Mouse (Mus musculus) thymus, adult 18-20 months (tissue): ENCODE measurements at regions not wholly inside any gene's neighbourhood (a gene's known extent, or its start where the extent isn't known, plus 50 kb on each side); places are given as distances from the start of the nearest gene placed in this dataset.

Experiments
- DNase-seq, 2 experiments: peaks; one replicate each; pipeline ENCODE4 v3.0.0; 2022; ENCODE audit warnings: mixed read lengths in 2 of 2

DNA sequence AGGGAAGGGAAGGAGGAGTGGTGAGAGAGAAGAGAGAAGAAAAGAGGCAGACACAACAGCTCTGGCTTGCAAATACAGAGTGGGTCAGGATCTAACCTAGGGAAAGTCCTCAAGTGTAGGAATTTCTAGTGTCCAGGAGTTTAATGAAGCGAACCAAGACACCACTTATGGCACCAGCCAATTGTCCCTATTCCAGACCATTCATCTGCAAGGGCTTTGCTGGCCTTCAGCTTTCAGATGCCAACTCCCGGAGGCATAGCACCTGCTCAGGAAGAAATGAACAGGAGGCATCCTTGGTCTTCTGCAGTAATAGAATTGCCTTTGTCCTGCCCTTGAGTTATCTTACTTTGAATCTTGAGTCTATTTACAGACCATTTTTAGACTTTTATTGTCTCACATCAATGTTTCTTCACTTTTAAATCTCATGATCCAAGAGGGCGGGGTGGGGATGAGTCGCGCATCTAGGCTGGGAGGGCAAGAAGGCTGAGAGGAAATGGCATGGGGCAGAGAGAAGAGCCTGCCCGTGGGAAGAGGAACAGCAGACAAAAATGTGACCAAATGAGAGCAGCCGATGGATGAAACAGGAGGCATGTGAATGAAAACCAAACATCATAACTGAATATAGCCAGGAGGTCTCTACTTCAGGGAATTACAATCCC, 190.1 kb upstream of the Hmga2 start:
- DNase-seq = no peak

DNA sequence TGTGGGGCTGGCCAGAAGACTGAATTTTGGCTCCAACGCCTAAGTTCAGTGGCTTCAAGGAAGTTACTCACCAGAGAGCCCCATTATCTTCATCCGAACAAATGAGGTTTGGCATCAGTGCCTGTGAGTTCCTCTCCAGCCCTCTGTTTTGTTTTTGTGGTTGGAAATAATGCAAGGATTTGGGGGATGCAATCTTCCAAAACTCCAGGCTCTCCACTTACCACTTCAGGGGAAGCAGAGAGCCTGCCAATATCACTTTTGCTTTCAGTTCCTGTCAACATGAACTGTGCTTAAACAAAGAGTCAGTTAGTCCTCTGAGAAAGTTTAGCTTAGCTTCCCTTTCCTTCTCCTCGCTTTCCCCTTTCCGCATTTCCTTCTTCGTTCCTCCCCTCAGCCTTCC, 189.4 kb upstream of the Hmga2 start:
- no peak for DNase-seq

DNA sequence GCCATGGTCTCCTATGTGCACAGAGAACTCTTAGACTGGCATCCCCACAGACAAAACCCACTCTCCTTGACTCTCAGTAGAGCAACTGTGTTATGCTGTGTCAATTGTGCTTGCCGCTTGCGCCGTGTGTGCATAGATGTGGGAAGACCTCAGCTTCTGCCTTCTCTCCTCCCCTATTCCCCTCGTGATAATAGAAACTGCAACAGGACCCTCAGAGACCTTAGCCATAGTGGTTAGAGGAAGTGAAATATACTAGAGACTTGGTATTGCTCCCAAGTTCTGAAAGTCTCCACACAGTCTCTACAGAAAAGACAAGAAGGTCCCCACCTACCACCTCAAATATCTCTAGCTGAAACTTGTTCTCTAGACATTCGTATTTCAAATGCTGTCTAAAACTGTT, 188.2 kb upstream of the Hmga2 start:
- no peak for DNase-seq

- no peak for DNase-seq
Measured at GRCm38 (mm10) chr10:120663396-120663795, 187.1 kb upstream of the Hmga2 start.

DNA sequence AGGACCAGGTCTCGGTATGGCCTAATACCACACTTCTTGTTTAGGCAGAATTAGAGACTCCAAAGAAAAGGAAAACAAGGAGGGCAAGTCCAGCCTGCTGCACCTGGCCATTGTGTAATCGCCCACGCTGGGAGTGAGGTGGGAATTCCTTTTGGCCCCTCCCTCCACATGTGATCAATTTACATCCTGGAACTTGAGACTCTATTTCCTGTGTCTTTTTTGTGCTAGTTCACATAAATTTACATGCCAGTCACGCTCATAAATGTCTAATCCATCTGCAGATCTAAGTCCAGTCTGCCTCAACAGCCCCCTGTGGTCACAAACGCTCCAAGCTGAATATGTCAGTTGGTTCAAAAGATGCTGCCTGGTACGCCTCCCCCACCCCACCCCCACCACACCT, 184.2 kb upstream of the Hmga2 start:
- DNase-seq = no peak

DNA sequence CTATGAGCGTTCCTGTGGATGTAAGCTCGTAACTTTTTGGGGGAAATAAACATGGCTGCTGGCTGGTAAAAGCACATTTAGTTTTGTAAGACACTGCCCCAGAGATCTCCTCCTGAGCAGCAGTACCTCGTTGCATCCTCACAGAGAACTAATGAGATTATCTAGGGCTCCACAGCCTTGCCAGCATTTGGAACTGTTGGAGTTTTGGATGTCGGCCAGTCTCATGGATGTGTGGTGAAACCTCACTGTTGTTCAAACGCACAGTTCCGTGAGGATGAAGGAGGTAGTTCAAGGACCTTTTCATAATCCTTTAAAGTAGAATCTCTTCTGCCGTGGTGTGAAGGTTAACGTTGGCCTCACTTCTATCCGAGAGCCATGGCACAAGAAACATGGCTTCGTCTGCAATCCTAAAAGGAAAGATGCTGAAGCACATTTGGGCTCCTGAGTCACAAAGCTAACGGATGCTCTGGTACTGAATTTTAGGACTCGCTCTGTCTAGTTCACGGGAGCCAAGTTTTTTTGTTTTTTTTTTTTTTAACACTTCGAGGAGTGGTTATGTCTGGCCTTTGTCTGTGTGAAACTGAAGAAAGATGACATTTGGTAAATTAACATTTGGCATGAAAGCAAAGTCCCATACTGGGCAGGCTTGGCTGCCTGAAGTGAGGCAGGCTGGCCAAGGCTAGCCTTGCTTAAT, 179.1 kb upstream of the Hmga2 start:
- no peak for DNase-seq

- DNase-seq = no peak
Measured at GRCm38 (mm10) chr10:120652525-120653215, 176.4 kb upstream of the Hmga2 start.

DNA sequence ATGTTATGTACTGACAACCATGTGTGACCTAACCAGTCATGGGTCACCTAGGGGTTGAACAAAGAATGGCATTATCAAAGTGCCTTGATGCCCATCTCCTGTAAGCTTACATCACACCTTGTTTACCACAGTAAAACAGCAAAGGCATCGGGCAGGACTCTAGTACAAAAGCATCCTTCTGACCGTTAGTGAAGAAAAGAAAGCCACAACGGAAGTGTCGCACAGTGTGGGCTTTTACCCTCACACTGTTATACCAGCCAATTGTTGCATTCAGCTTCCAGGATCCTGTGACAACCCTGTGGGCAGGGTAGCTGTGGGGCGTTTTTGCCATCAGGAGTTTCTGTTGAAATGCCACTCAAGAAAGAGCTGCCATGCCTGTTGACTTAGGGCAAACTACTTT, 175.6 kb upstream of the Hmga2 start:
- no peak for DNase-seq

GRCm38 (mm10) chr10:120650336-120650735, 174.1 kb upstream of the Hmga2 start:
- DNase-seq = no peak

- DNase-seq = no peak
Measured at GRCm38 (mm10) chr10:120648741-120649140, 172.5 kb upstream of the Hmga2 start.

GRCm38 (mm10) chr10:120648031-120648430, 171.8 kb upstream of the Hmga2 start:
- no peak for DNase-seq

GRCm38 (mm10) chr10:120647323-120647722, 171.1 kb upstream of the Hmga2 start:
- no peak for DNase-seq

- no peak for DNase-seq
Measured at GRCm38 (mm10) chr10:120646862-120647311, 170.6 kb upstream of the Hmga2 start.

DNA sequence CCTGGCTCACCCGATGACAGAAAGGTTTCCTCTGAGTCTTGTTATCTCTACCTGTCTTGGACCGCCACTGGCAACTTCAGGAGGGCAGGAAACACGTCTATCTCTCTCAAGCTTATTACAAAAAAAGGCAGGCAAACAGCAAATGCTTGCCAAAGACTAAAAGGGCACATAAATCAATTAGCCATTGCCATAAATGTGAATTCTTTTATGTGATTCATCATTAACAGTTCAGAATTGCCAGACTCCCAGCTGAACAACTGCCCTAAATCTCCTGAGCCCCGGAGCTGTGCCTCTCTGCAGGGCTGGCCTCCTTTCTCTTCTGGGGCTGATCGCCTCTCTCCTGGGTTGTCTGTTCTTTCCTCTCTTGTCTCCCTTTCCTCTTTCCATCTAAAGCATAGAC, 164.6 kb upstream of the Hmga2 start:
- no peak for DNase-seq

DNA sequence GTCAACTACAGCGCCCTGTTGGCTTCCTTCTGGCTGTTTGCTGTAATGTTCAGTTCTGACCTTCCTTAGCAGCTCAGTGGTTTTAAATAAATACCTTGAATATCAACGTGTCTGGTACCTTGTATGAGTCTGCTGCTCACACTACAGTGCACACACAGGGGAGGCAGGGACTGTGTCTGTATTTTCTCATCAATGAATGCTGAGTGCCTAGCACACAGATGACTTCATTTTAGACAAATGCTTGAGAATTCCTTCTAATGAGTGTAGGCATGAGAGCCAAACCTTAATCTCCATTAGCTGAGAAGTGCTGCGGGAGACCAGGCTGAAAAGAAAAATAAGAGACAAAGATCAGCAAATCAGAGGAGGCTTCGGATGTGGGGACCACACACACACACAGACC, 162.0 kb upstream of the Hmga2 start:
- no peak for DNase-seq

- no peak for DNase-seq
Measured at GRCm38 (mm10) chr10:120635818-120636543, 159.7 kb upstream of the Hmga2 start.

DNA sequence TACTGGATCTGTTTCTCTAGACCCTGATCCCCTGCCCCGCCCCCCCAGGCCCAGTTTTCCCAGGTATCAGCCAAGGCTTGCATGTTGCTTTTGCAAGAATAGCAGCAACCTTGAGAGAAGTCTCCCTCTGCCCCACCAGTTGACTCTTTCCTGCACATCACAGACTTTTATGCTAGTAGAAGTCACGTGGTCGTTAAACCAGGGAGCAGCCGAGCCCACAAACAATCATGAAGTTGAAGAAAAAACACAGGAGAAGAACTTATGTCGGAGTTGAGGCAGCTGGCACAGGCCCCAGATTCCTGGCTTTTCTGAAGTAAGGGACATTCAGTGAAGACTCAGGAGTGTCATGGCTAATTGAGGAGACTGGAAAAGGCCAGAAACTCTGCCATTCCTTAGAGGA, 158.9 kb upstream of the Hmga2 start:
- no peak for DNase-seq

DNA sequence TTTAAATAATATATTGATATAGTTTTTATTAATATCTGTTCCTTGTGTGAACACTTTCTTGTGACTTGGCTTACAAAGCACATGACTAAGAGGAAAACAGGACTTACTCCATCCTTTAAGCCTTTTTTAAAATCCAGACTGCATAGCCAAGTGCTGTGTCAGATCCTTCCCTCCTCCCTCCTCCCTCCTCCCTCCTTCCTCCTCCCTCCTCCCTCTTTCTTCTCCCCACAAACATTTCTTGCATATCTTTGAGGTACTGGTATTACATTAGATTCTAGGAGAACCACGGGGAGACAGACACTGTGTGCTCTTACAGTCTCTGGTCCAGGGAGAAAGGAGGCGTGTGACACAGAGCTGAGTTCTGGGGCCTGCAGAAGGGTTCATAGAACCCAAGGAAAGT, 155.8 kb upstream of the Hmga2 start:
- no peak for DNase-seq

DNA sequence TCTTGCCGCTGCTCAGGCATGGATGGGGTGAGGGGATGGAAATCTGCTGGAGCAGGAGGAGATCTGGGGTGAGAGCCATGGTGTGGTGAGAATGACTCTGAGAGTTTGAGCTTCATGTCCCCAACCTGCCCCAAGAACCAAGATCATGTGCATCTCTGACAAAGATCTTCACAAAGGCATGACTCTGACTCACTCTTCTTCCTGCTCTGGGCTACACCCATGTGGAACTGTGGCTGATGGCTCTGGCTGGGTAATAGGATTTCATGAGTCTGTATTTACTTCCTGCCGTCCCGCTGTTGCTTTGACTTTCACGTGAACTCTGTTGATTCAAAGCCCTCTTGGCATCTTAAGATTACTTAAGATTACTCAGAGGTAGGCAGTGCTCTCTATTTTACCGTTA, 151.8 kb upstream of the Hmga2 start:
- DNase-seq = no peak

DNA sequence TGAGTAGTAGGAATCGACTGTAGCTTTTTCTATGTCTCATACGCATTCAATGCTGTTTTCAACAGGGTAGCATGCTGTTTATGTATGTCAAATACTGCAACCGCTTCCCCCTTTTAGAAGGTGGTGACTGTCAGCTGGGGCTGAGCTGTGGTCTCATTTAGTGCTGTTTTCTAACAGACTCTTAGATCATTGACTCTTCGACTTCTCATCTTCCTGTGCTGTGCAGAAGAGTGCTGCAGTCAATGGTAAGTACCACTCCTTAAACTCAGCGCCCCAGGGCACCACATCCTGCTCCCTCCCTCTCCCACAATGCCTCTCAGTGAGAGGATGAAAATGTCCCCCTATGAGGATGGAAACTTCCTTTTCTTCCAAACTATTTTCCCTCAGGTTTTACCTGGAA, 149.2 kb upstream of the Hmga2 start:
- DNase-seq = peak; percentile 24 to 44

DNA sequence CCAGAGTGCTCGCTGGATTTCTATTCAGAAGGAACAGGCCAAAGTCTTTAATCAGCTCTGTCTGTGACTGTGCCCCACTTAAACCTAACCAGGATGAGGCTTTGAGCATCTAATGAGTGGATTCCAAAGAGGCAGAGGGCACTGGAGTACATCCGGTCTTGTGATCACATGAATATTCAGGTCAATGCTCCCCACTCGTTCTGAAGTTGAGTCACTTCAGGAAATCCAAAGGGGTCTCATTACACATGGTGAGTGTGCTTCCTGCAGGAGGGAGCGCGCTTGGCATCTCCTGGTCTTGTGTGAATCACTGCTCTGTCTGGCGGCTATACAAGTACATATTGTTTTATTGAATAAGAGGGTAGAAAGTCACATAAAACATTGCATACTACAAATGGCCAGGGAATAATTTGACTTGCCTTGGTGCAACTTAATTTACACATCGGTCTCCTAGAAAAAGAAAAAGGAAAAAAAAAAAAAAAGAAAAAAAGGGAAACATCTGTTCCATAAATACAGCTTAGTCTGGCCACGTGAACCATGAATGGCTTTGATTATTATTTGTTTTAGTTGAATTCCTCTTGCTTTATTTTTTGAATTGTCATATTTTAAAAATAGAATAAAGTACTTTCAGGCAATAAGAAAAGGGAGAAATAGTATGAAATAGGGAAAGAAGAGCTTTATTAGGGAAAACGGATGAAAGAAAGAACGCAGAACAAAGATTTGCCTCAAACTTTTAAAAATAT, 148.1 kb upstream of the Hmga2 start:
- DNase-seq = no peak

DNA sequence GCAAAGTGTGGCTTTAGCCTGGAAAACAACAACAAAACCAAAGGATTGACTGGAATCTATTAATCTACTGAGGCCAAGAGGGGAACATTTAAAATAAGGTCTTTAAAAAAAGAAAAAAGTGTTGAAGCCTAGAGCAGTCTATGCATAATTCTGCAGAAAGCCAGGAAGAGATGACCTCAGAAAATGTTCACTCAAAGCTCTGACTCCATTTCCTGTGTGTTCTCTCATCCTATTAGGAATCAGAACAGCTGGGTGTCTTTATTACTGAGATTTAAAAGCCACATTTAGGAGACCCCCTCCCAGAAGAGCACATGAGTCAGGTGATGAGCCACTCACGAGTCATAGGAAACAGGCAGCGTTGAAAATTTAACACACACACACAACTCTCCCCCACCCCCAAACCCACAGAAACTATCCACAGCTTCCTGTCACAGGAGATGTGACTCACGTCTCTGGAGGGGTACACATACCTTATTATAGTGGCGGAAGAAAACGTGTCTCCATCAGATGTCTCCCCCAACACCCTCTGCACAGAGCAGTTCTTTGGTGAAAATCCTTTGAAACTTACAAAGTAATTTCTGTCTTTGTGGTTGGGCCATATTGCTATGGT, 140.2 kb upstream of the Hmga2 start:
- peak; percentile 12 to 47 for DNase-seq
